Mouse (Mus musculus) spleen, adult 10 weeks (tissue): ENCODE results near the gene Batf. TPM values are rescaled to one million over a fixed set of nuclear protein-coding genes. Genes with fewer than 3 reads are reported as not detected.

Experiments
- polyA plus RNA-seq: library from polyadenylated mRNA; stranded (reverse); fragments of 350-450 nt; fragmentation: Illumina TruSeq; extraction: RNeasy Lipid Tissue Mini Kit (QIAGEN cat#74804); gene quantifications from one replicate; pipeline ENCODE4 v1.2.3, GENCODE M21; 2015; ENCODE audit warnings: low replicate concordance; ENCODE audit not compliant: insufficient read depth

The Batf gene
- polyA plus RNA-seq: 16.2 TPM

DNA sequence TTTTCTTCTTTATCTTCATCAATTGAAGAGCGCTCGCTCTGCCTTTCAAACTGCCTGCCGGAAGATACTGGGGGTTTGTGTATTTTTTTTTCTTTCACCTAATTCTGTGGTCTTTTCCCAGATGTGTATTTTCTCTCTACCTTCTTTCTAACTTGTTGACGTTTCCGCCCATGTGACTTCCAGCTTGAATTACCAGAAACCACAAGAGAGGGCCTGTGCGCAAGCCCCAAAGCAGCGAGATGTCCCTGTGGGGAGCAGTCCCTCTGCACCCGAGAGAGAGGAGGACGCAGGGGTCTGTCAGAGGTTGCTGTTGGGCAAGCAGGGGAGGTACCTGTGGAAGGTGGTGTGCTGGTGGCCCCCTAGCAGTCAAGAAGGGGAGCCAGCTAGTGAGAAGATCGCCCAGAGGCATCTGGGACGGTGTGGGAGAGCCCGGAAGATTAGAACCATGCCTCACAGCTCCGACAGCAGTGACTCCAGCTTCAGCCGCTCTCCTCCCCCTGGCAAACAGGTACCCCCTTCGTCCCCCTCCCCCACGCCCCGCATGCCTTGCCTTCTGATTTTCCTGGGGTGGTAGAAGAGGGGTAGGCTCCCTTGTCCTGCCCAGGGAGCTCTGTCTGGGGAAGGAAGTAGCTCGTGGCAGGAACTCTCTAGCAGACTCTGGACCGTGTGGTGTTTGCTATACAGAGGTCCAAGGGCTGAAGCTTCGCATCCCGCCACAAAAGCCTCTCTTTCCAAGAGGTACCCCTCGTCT, at the start of gene Batf:
TSS of gene Batf (plus strand) at position 204 of the 751 bp plus-strand sequence.

DNA sequence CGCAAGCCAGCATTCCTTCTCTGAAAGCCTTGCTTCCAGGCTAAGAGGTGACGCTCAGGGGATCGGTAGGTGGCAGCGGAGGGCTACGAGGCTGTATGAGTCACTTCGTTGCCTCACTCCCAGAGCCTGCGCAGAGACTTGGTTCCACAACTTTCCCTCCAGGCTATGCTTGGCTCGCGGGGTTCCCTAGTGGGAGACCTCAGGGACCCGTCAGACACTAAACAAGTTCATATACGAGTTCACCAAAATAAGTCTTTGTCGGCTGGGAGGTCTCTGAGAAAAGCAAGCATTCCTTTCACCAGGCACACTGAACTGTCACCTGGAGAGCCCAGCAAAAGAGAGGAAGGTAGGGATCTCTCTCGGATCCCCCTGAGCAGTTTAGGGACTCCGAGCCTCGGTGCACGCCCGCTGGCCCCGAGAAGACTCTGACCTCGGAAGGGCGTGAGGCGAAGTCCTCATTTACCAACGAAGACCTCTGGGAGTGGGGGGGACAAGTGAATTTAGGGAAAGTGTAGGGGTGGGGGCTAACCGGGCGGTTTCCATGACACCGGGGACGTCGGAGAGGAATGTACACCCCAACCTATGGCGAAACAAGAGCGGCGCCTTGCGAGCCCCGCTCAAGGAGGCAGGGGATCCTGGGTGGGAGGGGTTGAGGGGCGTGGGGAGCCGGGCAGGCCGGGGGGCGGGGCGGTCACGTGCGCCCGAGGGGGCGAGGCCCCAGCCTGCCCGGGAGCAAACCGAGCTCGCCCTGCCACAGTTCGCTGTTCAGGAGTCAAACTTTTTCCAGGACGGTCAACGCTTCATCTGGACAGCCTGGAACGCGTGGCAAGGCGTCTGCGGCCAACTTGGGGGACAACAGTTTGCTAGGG, 59.6 kb downstream of the Batf start, which contains the start of gene Flvcr2:
TSS of gene Flvcr2 (plus strand) at position 713 of the 869 bp plus-strand sequence.

Other genes with a start within 250 kb of the Batf start
- 7.8 TPM for gene Fos, start 212.8 kb upstream of the Batf start, polyA plus RNA-seq
- 5.3 TPM for gene Jdp2, start 87.6 kb upstream of the Batf start, polyA plus RNA-seq
- gene Flvcr2, start 59.9 kb downstream of the Batf start, polyA plus RNA-seq: 1.6 TPM
- gene Erg28, start 137.9 kb downstream of the Batf start, polyA plus RNA-seq: 48.4 TPM
- gene Ttll5, start 138.0 kb downstream of the Batf start, polyA plus RNA-seq: 11.0 TPM